Mouse (Mus musculus) T-helper 1 cell (primary cell): ENCODE results near the gene Gm49661.

Experiments used
- in situ Hi-C: fragments of 300-600 bp; cut with MboI, MseI; formaldehyde crosslinking; loops from one replicate; pipeline ENCODE4 v1.15.1; 2025; ENCODE audit warnings: high pct_unique_total_duplicates

Gene Gm49661

DNA sequence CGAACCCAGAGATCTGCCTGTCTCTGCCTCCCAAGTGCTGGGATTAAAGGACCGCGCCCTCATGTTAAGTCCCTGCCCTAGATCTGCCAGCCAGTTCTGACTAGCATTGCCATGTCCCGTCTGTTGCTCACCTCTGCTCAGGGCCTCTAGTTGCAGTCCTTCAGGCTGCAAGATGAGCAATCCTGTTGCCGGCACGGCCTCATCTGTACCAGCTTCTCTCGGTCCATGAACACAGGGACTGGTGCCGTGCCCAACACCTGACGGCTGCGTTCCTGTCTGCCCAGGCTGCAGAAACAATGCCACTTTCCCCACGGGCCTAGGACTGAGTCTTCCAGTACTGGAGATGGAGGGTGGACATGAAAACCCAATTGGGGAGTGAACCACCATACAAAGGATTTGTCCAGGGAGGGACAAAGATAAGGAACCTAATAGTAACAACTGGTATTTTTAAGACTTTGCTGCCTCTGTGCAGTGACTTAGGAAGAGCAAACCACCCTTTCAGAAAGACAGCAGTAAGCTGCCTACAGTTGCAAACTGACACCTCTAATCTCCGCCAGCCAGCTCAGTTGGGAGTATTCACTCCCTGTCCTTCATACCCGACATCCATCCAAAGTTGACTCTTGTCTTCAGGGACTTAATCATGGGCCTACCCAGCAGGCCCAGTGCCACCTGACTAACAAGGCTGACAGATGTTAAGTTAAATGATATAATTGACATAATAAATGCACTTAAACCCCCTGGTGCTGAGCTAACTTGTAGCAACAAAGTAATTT is 1.5 kb downstream of the Gm49661 start:
- in situ Hi-C loops = no loop called here

DNA sequence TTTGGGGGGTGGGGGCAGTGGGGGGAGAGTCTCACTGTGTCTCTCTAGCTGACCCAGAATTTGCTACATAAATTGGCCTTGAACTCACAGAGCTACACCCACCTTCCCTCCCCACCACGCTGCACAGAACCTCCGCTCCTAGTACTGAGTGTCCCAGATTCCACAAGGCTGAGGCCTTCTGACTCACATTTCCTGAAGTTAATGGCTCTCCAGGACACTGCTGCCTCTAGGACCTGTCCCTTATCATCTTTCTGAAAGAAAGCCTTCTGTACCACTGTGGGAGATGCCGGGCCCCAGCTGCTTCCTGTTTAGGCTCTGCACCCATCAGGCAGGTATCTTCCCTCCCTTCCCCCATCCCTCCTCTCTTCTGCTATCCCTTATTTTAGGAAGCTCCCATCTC is 2.6 kb downstream of the Gm49661 start:
- in situ Hi-C loops = no loop called here

DNA sequence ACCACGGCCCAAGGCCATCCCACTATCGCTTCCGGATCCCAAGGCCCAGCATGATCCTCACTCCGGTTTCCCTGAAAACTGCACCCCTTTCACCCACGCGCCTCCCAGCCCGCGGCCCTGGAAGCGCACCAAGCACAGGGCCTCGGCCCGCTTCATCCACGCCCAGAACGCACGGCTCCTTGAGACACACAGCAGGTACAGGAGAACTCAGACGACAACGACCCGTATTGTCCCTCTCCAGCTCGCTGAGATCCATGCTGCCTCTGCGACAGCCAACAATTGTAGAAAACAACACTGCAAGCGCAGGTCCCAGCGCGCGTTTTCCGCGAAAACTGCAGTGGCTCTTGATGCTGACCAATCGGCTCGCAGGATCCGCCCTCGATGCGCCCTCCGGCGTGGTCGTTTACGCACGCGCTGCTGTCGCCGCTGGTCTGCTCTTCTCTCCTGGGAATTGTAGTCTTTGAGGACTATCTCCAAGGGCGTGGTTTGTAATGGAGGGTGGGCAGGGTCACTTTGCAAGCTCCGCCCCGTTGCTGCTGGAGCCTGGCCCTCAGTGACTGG is 3.4 kb downstream of the Gm49661 start:
- in situ Hi-C loops = no loop called here

DNA sequence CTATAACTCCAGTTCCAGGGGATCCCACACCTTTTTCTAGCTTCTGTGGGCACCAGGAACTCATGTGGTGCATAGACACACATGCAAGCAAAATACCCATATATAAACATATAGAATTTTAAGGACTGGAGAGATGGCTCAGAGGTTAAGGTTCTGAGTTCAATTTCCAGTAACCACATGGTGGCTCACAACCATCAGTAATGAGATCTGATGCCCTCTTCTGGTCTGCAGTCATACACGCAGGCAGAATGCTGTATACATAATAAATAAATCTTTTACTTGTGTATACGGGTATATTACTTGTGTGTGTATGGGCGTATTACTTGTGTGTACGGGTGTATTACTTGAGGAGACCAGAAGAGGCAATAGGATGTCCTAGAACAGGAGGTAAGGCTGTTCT is 5.3 kb downstream of the Gm49661 start:
- in situ Hi-C loops = no loop called here

DNA sequence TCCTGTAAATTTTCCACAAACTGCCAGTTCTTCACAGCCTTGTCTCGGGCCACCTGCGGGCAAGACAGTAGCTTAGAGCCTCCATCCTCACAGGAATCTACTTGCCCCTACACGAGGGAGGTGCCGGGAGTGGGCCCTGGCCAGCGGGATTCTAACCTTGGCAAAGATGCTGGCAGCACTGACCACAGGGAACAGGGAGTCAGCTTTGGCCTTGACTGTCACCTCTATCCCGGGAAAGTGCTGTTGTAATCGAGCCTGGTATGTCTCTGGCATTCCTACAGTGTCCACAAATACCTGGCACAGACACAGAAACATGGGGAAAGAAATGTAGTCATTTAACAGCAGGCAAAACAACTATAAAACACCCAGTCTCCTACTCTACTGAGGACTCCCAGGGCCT is 9.4 kb downstream of the Gm49661 start:
- in situ Hi-C loops = loop anchor here (10.0 kb wide), 1 partner anchor 45 kb away; no protein-coding TSS in a partner anchor

DNA sequence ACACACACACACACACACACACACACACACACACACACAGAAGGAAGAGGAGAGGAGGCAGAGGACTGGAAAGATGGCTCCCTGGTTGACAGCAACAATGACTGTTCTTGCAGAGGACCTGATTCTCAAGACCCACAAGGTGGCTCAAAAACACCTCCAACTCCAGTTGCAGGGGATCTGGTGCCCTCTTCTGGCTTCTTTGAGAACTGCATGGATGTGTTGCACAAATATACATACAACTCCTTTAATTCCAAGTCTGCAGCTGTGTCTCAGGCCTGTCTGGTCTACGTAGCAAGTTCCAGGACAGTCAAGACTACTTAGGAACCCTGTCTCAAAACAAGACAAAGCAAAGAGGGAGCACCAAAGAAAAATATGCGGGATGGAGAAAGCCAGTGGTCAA is 12.5 kb downstream of the Gm49661 start:
- in situ Hi-C loops = loop anchor here (10.0 kb wide), 1 partner anchor 48 kb away; no protein-coding TSS in a partner anchor

DNA sequence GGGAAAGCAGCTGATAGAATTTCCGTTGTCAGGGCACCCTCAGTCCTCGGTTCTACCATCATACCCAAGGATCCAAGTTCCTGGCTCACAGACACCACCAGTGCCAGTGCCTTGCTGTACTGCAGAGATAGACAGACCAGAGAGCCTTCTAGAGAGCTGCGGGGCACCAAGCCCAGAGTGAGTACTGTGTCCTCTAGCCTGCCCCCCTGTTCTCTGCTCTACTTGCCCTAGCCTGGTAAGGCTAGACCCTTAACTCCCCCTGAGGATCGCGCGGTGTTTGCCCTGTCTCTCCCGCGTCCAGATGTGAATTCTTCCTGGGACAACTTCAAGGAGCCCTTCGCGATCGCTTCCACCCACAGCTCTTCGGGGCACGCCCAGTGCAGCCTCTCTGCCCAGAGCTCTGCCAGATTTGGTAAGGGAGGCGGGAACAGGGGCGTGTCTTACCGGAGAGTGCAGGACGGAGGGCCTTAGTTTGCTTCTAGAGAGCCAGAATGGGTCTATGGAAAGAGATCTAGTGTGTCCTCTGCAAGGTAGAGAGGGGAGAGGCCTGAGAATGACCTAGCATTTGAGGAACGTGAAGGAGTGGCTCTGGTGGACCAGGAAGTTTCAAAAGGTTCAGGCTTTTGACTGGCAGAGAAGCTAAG is 16.5 kb downstream of the Gm49661 start:
- in situ Hi-C loops = loop anchor here (10.0 kb wide), 1 partner anchor 52 kb away; no protein-coding TSS in a partner anchor

DNA sequence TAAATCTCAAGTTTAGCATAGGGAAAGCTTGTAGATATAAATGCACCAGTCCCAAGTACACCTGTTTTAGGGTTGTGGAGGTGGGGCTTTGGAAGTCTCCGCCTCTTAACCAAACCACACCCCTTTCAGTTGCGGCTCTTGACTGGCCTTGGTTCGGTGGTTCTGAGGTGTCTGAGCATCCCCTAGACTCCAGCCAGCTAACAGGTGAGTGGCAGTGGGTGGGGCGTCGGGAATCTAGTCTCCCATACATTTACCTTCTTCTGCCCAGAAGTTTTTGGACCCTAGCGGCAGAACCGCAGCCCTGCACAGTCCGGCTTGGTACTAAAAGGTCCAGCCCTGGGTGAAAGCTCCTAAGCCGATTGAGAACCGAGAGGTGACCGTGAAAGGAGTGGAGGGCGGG is 19.5 kb downstream of the Gm49661 start:
- in situ Hi-C loops = loop anchor here (10.0 kb wide), 1 partner anchor 55 kb away; no protein-coding TSS in a partner anchor

DNA sequence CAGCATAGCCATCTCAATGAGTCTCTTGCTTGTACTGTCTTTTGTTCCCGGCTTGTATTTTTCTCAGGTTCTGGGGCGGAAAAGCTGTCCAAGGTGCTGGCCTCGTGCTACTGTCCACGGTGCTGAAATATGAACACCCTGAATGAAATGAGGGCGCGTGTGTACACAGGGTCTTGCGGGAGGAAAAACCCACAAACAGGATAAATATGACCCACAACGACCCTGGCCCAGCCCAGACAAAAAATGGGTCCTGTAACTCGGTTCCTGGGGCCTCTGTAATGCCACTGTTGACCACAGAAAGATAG is 22.0 kb downstream of the Gm49661 start:
- in situ Hi-C loops = no loop called here

DNA sequence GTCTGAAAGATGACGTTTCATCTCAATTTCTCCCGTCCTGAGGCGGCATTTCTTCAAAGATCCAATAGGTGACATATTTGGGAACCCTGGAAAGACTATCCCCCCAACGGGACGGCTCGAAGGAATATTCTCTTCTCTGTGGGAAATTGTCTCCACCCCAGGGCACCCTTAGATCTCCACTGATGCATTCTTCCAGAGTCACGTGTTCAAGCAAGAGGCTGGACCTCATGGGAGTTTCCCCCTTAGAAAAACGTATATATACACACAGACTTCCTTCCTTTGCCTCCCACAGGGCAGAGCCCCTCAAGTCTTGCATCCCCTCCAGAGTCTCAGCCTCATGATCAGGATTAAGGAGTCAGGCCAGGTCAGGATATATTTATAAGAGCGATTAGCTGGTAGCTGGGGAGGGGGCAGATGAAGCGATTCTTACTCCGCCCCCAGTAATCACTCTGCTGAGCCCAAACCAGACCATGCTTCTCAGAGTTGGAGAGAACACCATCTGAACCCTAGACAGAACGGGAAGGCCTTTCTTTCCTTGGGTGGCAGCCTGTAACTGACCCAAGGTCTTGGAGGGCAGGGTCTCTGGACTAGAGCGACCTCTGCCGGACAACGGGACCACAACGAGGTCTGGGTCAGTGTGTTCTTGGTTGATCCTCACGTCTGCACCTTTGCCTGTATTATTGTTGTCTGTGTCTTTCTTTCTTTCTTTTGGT is 22.5 kb downstream of the Gm49661 start, which contains the start of gene Rtbdn:
Rtbdn (plus strand) TSS at position 464 of the 713 bp plus-strand sequence.
- in situ Hi-C loops = no loop called here

DNA sequence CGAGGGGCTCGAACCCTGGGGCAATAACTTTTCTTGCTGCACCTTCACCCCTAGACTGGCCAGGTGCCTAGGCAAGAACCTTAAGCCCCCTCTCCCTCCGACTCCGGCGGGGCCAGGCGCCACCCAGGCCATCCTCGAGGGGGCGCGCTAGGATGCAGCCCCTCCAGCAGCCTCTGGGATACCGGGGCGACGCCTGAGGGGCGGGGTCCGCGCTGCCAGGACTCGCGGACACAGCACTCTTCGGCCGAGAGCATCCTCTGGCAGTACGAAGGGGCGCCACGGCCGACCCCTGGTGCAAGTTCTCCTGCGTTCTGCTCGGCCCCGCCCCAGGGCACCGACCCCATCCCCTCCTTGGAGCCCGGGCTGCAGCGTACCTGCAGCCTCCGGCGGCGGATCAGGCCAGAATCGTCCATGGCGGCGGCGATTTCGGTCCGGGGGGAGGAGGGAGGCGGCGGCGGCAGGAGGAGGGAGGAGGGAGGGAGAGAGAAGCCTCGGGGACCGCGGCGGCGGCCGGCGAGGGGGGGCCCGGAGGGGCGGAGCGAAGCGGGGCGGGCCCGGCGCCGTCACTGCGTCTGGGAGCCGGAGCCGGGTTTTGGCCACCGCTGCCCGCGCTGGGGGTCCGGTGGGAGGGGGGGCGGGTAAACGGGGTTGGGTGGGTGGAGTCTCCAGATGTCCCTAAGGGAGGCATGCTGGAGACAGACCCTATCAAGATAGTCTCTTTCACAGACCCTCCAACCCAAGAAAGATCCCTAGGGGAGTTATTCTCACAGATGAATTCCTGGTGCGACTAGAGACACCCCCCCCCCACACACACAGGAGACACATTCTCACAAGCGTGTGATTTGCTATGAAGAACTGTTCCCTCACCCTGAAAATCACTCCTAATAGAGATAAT is 23.4 kb downstream of the Gm49661 start:
- in situ Hi-C loops = no loop called here

DNA sequence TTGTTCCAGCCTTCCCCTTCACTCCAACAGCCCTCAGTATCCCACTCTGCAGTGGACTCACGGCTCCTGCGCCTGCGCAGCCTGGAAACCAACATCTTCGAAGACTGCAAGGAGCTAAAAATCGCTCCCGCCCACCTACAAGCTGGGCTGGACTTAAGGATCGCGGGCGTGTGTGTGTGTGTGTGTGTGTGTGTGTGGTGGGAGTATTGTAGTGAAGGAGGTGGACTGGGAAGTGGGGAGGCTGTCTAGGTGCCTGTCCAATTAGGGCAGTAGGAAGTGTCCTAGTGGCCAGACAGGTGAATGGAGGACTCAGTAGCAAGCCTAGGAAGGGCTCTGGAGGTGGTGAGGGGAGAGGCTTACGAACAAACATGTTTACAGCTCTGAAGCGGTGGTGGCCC is 24.0 kb downstream of the Gm49661 start:
- in situ Hi-C loops = no loop called here

DNA sequence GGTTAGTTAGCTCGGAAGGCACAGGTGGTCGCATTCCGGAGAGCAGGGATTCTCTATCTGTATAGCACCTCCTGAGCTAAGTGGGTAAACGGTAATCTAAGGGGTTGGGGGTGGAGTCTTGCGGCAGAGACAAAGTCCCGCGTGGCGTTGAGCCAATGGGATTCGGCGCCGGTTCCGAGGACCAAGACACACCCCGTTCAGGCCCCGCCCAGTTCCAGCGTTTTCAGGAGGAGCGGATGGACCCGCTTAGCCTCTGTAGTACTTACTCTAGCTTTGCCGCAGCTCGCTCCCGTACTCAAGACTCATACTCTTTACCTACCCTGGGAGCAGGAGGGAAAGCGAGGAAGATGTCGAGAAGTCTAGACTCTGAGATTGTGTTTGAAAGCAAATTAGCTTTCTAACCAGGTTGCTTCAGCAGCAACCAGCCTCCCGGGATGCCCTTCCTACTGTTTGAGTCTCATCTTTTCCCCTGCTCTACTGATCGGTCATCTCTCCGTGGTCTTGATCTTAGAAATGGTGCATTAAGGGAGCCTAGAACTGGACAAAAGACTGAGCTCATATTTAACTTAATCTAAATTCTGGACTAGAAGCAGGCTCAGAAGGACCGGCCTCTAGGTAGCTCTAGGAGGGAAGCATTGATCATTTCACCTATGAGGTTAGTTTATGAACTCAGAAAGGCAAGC is 24.6 kb downstream of the Gm49661 start:
- in situ Hi-C loops = no loop called here

DNA sequence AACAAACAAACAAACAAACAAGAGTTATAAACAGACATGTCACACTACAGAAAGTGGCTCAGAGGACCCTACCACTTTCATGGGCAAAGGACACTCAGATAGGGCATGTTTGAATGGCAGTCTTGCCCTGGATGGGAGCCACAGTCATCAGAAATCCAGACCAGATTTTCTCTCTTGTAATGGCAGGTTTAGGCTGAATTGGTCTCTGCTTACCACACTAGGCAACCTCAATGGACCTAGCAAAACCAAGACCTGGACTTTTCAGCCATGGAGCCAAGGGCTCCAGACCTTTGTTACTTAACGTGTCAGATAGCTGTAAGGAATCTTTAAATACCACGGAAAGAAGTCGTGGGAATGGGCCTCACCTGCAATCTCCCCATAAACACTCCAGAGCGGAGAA is 25.5 kb downstream of the Gm49661 start:
- in situ Hi-C loops = no loop called here

DNA sequence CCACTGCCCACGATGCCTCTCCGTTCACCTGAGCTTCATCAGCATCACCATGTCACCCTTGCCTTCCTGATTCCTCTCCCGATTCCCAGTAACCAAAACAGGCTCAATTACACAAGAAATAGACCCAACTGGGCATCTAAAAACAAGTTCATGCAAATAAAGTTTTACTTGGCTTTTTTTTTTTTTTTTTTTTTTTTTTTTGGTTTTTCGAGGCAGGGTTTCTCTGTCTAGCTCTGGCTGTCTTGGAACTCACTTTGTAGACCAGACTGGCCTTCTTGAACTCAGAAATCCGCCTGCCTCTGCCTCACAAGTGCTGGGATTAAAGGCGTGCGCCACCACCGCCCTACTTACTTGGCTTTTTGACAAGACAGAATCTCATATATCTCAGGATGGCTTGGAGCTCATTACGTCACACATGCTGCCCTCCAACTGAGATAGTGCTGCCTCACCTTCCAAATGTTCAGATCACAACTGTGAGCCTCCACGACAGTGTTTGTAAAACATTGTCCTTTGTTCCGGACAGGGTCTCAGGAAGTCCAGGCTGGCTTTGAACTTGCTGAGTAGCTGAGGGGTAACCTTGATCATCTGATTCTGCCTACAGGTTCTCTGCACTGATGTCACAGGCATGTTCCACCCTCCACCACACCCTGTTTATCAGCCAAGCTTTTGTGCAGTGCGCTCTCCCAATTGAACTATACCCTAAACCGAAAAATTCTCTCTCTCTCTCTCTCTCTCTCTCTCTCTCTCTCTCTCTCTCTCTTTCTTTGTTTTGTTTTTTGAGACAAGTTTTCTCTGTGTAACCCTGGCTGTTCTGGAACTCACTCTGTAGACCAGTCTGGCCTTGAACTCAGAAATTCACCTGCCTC is 31.4 kb downstream of the Gm49661 start:
- in situ Hi-C loops = no loop called here

DNA sequence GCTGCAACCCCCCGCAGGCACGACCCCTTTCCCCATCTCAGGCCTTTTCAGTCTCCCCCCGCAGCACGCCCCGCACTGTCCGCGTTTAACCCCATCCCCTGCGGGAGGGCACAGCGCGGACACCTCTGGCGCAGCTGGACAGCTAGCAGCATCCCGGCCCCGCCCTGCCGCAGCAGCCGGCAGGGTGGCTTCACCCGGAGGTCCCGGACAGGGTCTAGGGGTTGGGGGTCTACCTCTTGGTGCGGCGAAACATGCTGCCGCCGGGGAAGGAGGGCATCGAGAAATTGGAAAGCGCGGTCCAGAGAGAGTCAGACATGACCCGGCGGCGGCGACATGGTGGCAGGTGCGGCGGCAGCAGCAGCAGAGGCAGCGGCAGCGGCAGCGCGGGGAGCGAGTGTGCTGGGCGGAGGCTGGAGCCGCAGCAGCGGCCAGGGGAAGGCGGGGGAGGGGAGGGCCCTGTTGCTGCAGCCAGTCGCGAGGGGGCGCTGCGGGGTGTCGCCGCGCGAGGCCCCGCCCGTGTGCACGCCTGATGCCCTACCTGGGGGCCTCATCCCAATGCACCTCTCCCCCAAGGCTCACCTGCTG is 32.2 kb downstream of the Gm49661 start, which contains the start of gene Mast1:
Mast1 (minus strand) TSS at position 398 of the 585 bp plus-strand sequence.
- in situ Hi-C loops = no loop called here

DNA sequence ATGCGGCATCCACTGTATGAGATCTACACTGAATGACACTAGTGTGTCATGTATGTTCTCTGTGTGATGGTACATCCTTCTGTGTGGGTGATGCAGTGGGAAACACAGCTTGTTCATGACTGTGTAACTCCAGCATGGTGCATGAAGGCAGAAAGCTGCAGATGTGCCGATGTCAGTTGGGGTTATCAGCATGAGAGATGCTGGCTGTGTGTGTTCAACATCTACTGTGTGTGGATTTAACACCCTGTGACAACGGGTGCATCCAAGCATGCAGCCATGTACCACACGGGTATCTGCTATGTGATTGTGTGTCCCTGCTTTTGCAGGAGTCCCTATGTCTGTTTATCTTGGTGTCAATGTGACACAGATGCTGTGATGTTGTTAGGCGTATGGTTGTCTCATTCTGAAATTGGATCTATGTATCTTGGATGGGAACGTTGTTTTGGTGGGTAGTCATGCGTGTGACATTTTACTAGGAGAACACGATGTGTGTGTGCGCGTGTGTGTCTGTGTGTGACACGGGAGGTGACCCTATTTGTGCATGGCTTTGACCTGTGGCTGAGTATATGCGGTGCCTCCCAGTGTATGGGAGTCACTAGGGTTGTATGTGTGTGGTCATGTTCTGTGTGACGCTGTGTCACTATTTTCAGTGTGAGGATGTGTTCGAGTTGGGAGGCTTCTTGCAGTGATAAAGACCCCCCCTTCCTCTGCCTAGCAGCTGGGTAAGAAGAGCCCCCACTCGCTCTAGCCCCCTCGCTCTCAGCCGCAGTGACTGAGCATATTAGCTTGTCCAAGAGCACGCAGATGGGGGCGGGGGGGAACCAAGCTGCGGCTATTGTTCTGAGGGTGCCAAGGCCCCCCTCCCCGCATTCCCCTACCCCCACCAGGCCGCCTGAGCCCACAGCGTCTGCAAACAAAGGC is 32.9 kb downstream of the Gm49661 start:
- in situ Hi-C loops = no loop called here

DNA sequence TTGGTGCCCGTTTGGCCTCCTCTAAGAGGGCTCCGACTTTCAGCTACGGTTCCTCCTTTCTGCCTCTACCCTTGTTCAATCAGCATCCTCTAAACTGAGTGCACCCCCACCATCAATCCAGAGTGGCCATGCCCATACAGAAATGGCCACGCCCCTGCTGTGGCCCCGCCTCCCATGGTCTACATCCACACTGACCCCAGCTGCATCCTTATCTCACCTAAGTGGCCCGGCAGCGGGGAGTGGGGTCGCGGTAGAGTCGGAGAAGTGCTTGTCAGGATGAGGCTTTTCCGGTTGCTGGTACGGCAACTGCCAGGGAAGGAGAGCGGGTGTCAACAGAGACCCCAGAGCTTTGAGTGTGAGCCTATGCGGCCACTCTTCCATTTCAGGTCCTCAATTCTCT is 33.7 kb downstream of the Gm49661 start:
- in situ Hi-C loops = no loop called here
